ENCODE assay signal across 14 mouse cellular contexts in genomic region chr19:40349713-40350671, GRCm38 (mm10).
A peak's percentile ranks its signal among the peaks of the same experiment; 100 is the strongest.
DNase-seq lines count a peak whose midpoint lies in the region; ATAC-seq and TF ChIP-seq lines count a peak whose summit lies in the region.
"Had no signal": no experiment of that assay in that cellular context is flagged by ENCODE, and none has a peak within 500 bp of the region (broad histone marks: within the 10 kb centered on the region; RNA-seq: fewer than 3 reads in every experiment).

No protein-coding gene starts in this region.

- no peak for DNase-seq in layer of hippocampus, adult 2 months (ENCODE audit: low spot score in 2 of 2)
- DNase-seq in layer of hippocampus, postnatal 10 days (ENCODE audit: low spot score in 2 of 2), result no peak
- DNase-seq in forebrain, embryonic 14.5 days (ENCODE audit: low spot score), result peak; percentile 70
- DNase-seq in midbrain, embryonic 10.5 days (ENCODE audit: low spot score), result peak; percentile 29
- no peak for DNase-seq in spleen, postnatal 4 days (ENCODE audit: low spot score in 2 of 2)
- no peak for DNase-seq in testis, postnatal 14 days (ENCODE audit: low spot score)
- DNase-seq in kidney, adult 11 months, result no peak
- DNase-seq: adrenal gland, adult 8-10 months; kidney, postnatal 14 days; right cerebral cortex, postnatal 4 days had no signal

- peak; percentile 61 for ATAC-seq in forebrain, embryonic 14.5 days
- ATAC-seq: CD4-positive, CD25-positive, alpha-beta regulatory T cell, adult 4 months; liver, embryonic 12.5 days; Patski had no signal

- H3K9ac ChIP-seq in forebrain, embryonic 14.5 days (ENCODE audit: low read length), result no peak overlapping the region
- H3K9ac ChIP-seq: liver, embryonic 12.5 days had no signal

- no peak for TF ChIP-seq CTCF in layer of hippocampus, adult 2 months (conservative IDR thresholded peaks at IDR 0.05)
- TF ChIP-seq CTCF in olfactory bulb, adult 2 months (IDR thresholded peaks at IDR 0.05; ENCODE audit: insufficient read depth, low read depth, low read length), result no peak

- WGBS in forebrain, embryonic 14.5 days, result 10% methylated on average over 16 of the region's 16 CpGs
- WGBS in midbrain, embryonic 10.5 days, result 32% methylated on average over 16 of the region's 16 CpGs
- WGBS in olfactory bulb, adult 2 months, result 48% methylated on average over 16 of the region's 16 CpGs

- H3K27ac ChIP-seq in layer of hippocampus, adult 2 months, result peak overlapping the region; percentile 82
- H3K27ac ChIP-seq in forebrain, embryonic 14.5 days (ENCODE audit: low read depth, low read length), result peak overlapping the region; percentile 85
- H3K27ac ChIP-seq in midbrain, embryonic 10.5 days (replicated peaks), result peak overlapping the region; percentile 81
- H3K27ac ChIP-seq in olfactory bulb, adult 2 months (ENCODE audit: insufficient read depth, low read depth, low read length), result 0 out of 2 replicates have a peak overlapping the region, but pooled peaks have one; percentile 16
- H3K27ac ChIP-seq: liver, embryonic 12.5 days had no signal

- peaks cover 19% of the 10 kb centered on the region for H3K36me3 ChIP-seq in forebrain, embryonic 14.5 days (ENCODE audit: control insufficient read depth, insufficient read depth, low read length)
- no peaks in the 10 kb centered on the region for H3K36me3 ChIP-seq in midbrain, embryonic 10.5 days

- peak overlapping the region; percentile 36 for H3K4me2 ChIP-seq in forebrain, embryonic 14.5 days (ENCODE audit: low read length)
- H3K4me2 ChIP-seq: liver, embryonic 12.5 days had no signal

- peaks cover 38% of the 10 kb centered on the region for H3K4me1 ChIP-seq in forebrain, embryonic 14.5 days (ENCODE audit: control insufficient read depth, insufficient read depth, low read length)
- peaks cover 38% of the 10 kb centered on the region for H3K4me1 ChIP-seq in midbrain, embryonic 10.5 days
- H3K4me1 ChIP-seq in olfactory bulb, adult 2 months (ENCODE audit: control insufficient read depth, insufficient read depth, low read length), result peaks cover 7% of the 10 kb centered on the region

- H3K9me3 ChIP-seq in forebrain, embryonic 14.5 days (replicated peaks; ENCODE audit: control insufficient read depth, low read length), result no peaks in the 10 kb centered on the region
- no peaks in the 10 kb centered on the region for H3K9me3 ChIP-seq in midbrain, embryonic 10.5 days (replicated peaks)
- H3K9me3 ChIP-seq: liver, embryonic 12.5 days had no signal

- no peak for TF ChIP-seq POLR2A in olfactory bulb, adult 2 months (IDR thresholded peaks at IDR 0.05; ENCODE audit: insufficient read depth, low read depth, low read length)

- no peaks in the 10 kb centered on the region for H3K27me3 ChIP-seq in forebrain, embryonic 14.5 days (replicated peaks; ENCODE audit: control insufficient read depth, insufficient read depth, low read length)
- no peaks in the 10 kb centered on the region for H3K27me3 ChIP-seq in midbrain, embryonic 10.5 days (ENCODE audit: low read depth, poor library complexity, severe bottlenecking)
- H3K27me3 ChIP-seq: liver, embryonic 12.5 days; Patski had no signal

- no peak overlapping the region for H3K4me3 ChIP-seq in layer of hippocampus, adult 2 months
- H3K4me3 ChIP-seq in forebrain, embryonic 14.5 days (ENCODE audit: low read depth, low read length), result no peak overlapping the region; the same call in 1 of the 2 replicates
- peak overlapping the region; percentile 45 for H3K4me3 ChIP-seq in midbrain, embryonic 10.5 days
- no peak overlapping the region for H3K4me3 ChIP-seq in olfactory bulb, adult 2 months (ENCODE audit: insufficient read depth, low read depth, low read length)
- H3K4me3 ChIP-seq: liver, embryonic 12.5 days had no signal

Comparison
In these comparisons a context has a peak if more than half of its experiments do, and no peak if none do; other contexts are left out.
1. DNase-seq: peak in forebrain, embryonic 14.5 days (single experiment) and midbrain, embryonic 10.5 days (single experiment); none in layer of hippocampus, adult 2 months (0 of 2), layer of hippocampus, postnatal 10 days (0 of 2), spleen, postnatal 4 days (0 of 2), testis, postnatal 14 days (single experiment) and kidney, adult 11 months (single experiment).
2. H3K27ac ChIP-seq: peak in every context shown above with its lines; median percentile 85 in forebrain, embryonic 14.5 days; 82 in layer of hippocampus, adult 2 months; 81 in midbrain, embryonic 10.5 days; 16 in olfactory bulb, adult 2 months.